Mouse (Mus musculus): ENCODE data around the gene Cdh4.
A peak's percentile ranks its signal among the peaks of the same experiment; 100 is the strongest.

DNA sequence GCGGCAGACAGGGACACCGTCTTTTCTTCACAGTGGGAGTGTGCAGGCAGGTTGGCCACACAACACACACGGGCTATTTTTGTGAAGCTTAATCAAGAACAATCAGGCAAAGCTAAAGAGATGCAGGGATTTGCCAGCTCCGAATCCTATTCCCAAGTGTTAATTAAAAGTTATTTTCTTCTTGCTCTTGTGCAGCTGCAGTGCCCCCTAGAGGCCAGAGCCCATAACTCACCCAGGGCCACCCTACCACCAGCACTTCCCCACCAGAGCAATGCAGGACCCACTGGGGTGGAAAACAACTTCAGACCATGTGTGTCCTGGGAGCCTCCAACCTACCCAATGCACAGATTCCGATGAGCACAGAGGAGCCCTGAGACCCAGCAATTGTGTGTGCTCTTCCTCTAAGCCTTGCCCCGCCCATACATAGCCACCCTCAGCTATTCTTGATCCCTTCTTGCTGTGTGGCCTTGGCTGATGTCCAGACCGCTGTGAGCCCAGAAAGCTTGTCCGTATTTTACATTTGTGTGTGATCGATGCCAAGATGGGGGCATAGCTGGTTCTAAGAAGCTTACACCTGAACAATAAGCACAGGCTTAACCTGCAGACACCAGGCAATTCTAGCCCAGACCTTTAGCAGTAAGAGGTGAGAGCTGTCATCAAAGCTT is 435.5 kb downstream of the Cdh4 start:
- TF ChIP-seq CTCF (IDR thresholded peaks at IDR 0.05; ENCODE audit: low read depth, low read length) (0 out of 2 replicates have a peak, but pooled peaks have one; percentile 18), GATA1 (IDR thresholded peaks at IDR 0.05; ENCODE audit: borderline replicate concordance, low read length) (no peak), TAL1 (conservative IDR thresholded peaks at IDR 0.05; ENCODE audit: low read depth, low read length) (no peak), POLR2AphosphoS5 (IDR thresholded peaks at IDR 0.05; ENCODE audit: insufficient replicate concordance, low read depth, low read length) (no peak)
